Mouse (Mus musculus): ENCODE data around the gene Pak7. TPM values are rescaled to one million over a fixed set of nuclear protein-coding genes. Genes with fewer than 3 reads are reported as not detected.

Pak7 gene
- total RNA-seq, 2 experiments from 2014 or later = 25.2 to 25.3 TPM

DNA sequence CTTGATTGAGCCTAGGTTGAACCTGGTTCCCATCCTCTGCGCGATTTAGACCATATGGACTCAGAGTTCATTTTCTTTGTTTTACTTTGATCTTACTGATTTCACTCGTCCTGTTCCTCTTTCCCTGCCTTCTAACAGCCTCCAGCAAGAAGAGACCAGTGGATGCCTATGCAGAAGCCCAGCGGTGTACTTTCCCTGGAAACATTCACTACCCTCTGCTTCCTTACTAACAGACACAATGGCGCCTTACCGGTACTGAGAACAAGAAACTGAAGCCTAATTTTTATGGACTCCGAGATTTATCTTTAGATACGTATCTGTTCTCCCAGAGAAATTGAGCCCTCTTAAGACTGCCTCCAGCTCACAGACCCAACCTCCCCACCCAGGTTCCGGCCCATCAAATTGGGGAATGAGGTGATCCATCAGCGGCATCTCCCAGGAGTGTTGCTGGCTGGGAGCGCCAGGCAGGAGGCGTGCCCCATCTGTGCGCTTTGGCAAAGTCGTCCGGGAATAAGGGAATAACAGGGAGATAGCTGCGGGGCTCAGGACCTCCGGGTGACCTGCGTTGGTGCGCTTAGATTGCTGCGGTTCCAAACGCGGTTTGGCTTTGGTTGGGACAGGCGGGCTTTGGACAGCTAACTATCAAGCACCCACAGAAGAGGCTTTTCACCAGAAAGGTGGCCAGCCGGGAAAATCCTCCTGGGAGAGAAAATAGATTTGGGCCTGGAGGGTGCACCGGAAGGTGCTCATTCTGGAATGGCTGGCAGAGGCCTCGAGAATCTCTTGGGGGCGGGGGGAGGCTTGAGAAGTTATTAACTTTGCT lies 336.8 kb downstream of the Pak7 start:
- peak; percentile 64 to 75 for DNase-seq (ENCODE audit: low spot score in 2 of 2)

DNA sequence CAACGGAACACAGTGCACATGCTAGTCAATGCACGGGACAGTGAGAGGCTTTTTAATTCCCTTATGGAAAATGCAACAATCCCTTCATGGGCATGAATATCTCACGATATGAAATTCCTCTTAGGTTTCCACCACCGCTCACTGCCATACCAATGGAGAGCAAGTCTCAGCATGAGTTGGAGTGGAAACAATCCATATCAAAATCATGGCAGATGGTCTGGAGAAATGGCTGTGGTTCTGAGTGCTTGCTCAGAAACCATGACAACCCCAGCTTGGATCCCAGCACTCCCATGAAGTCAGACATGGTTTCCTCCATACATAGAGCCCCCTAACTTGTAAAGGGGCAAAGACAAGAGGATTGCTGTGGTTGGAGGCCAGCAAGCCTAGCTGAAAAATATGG lies 339.3 kb downstream of the Pak7 start:
- no peak for DNase-seq (ENCODE audit: low spot score in 2 of 2)

Other genes with a start within 250 kb of the Pak7 start
- gene Ankef1, start 113.9 kb upstream of the Pak7 start, total RNA-seq (2021) = under 1 TPM; 0.76 to 0.78 TPM